Mouse (Mus musculus): ENCODE measurements around the gene Frat1. TPM values are rescaled to one million over a fixed set of nuclear protein-coding genes. Genes with fewer than 3 reads are reported as not detected.

The Frat1 gene
- total RNA-seq, 2 experiments from 2014 or later, result 6.1 to 6.3 TPM

Other genes starting within 250 kb of the Frat1 start
- gene Gm340, start 247.6 kb upstream of the Frat1 start, total RNA-seq (2015), result 9.5 and 11.2 TPM in 2 replicates
- gene Gm340, start 247.6 kb upstream of the Frat1 start, total RNA-seq (2017), result 7.6 and 10.8 TPM in 2 replicates
- gene Slit1, start 86.3 kb upstream of the Frat1 start, total RNA-seq (2015), result 0.05 and 0.29 TPM in 2 replicates
- gene Slit1, start 86.3 kb upstream of the Frat1 start, total RNA-seq (2017), result not detected in 2 replicates
- 48.5 and 50.3 TPM in 2 replicates for gene Arhgap19, start 27.9 kb upstream of the Frat1 start, total RNA-seq (2015)
- gene Arhgap19, start 27.9 kb upstream of the Frat1 start, total RNA-seq (2017), result 62.7 and 65.3 TPM in 2 replicates
- gene Frat2, start 18.2 kb downstream of the Frat1 start, total RNA-seq (2015), result 7.7 and 9.5 TPM in 2 replicates
- gene Frat2, start 18.2 kb downstream of the Frat1 start, total RNA-seq (2017), result 9.2 and 9.4 TPM in 2 replicates
- 2.3 and 3.4 TPM in 2 replicates for gene Rrp12, start 66.2 kb downstream of the Frat1 start, total RNA-seq (2015)
- gene Rrp12, start 66.2 kb downstream of the Frat1 start, total RNA-seq (2017), result 4.6 and 5.1 TPM in 2 replicates
- gene Pgam1, start 82.0 kb downstream of the Frat1 start, total RNA-seq (2015), result 587 and 602 TPM in 2 replicates
- gene Pgam1, start 82.0 kb downstream of the Frat1 start, total RNA-seq (2017), result 254 and 291 TPM in 2 replicates
- 37.0 and 38.6 TPM in 2 replicates for gene Exosc1, start 103.5 kb downstream of the Frat1 start, total RNA-seq (2015)
- gene Exosc1, start 103.5 kb downstream of the Frat1 start, total RNA-seq (2017), result 29.3 and 40.2 TPM in 2 replicates
- gene Zdhhc16, start 103.5 kb downstream of the Frat1 start, total RNA-seq (2015), result 25.9 and 36.1 TPM in 2 replicates
- gene Zdhhc16, start 103.5 kb downstream of the Frat1 start, total RNA-seq (2017), result 22.4 and 26.4 TPM in 2 replicates
- gene Mms19, start 151.2 kb downstream of the Frat1 start, total RNA-seq (2015), result 18.5 and 24.7 TPM in 2 replicates
- gene Mms19, start 151.2 kb downstream of the Frat1 start, total RNA-seq (2017), result 21.7 and 33.8 TPM in 2 replicates
- 15.1 and 17.0 TPM in 2 replicates for gene Ubtd1, start 151.8 kb downstream of the Frat1 start, total RNA-seq (2015)
- 11.9 and 12.2 TPM in 2 replicates for gene Ubtd1, start 151.8 kb downstream of the Frat1 start, total RNA-seq (2017)
- gene Ankrd2, start 206.0 kb downstream of the Frat1 start, total RNA-seq (2015), result not detected in 2 replicates
- not detected in 2 replicates for gene Ankrd2, start 206.0 kb downstream of the Frat1 start, total RNA-seq (2017)
- gene Hoga1, start 215.6 kb downstream of the Frat1 start, total RNA-seq (2015), result not detected in 2 replicates
- gene Hoga1, start 215.6 kb downstream of the Frat1 start, total RNA-seq (2017), result 0.20 and 1.2 TPM in 2 replicates
- gene 4933411K16Rik, start 222.3 kb downstream of the Frat1 start, total RNA-seq (2015), result not detected in 2 replicates
- gene 4933411K16Rik, start 222.3 kb downstream of the Frat1 start, total RNA-seq (2017), result not detected in 2 replicates